ENCODE assay signal across 8 mouse cellular contexts in genomic region chr4:53011732-53012361, GRCm38 (mm10). TPM values are rescaled to one million over a fixed set of nuclear protein-coding genes. Genes with fewer than 3 reads are reported as not detected.
DNase-seq lines count a peak whose midpoint lies in the region; ATAC-seq and TF ChIP-seq lines count a peak whose summit lies in the region.

TSS of gene Nipsnap3b (plus strand) at chr4:53011880.

- peak within 1 kb of the TSS; percentile 91 to 95 for H3K4me3 ChIP-seq in ES-E14 (ENCODE audit: insufficient read depth in 1 of 2, low read depth in 1 of 2, low read length in 2 of 2, poor library complexity in 1 of 2, severe bottlenecking in 1 of 2)
- peak within 1 kb of the TSS; percentile 98 for H3K4me3 ChIP-seq in forebrain, embryonic 15.5 days
- H3K4me3 ChIP-seq in lung, adult 2 months (replicated peaks; ENCODE audit: extremely low read depth, low read depth, low read length), result peak within 1 kb of the TSS; percentile 94

- H3K27me3 ChIP-seq in forebrain, embryonic 15.5 days, result no peaks in the 10 kb centered on the region

- peak; percentile 96 for ATAC-seq in forebrain, embryonic 15.5 days (replicated peaks)
- ATAC-seq in neutrophil, adult 5-6 weeks (ENCODE audit: extremely low read depth, insufficient number of reproducible peaks, low FRiP score, poor library complexity, severe bottlenecking), result peak; percentile 94

- TF ChIP-seq CTCF in lung, adult 2 months (IDR thresholded peaks at IDR 0.05; ENCODE audit: insufficient read depth, low read length), result no peak

- peak within 1 kb of the TSS; percentile 95 for H3K9ac ChIP-seq in ES-E14 (ENCODE audit: insufficient read depth, low read depth, low read length, poor library complexity, severe bottlenecking)
- H3K9ac ChIP-seq in forebrain, embryonic 15.5 days (replicated peaks), result peak within 1 kb of the TSS; percentile 80

- peak within 1 kb of the TSS; percentile 59 for H3K4me2 ChIP-seq in forebrain, embryonic 15.5 days (replicated peaks)

- in situ Hi-C loops in ES-E14 (cut with MboI; ENCODE audit: low sequenced_read_pairs in 2 of 2, unreplicated experiment in 2 of 2), result no loop called here

- TF ChIP-seq POLR2A in lung, adult 2 months (IDR thresholded peaks at IDR 0.05; ENCODE audit: borderline replicate concordance, extremely low read depth, low read depth, low read length), result peak; percentile 74; the same call in 1 of the 2 replicates

- intact Hi-C loops in heart, postnatal 25 days (cut with DNase I), result loop anchor here (2.0 kb wide), 1 partner anchor 573 kb away; the partner anchor contains the start of gene Smc2

- H3K9me3 ChIP-seq in ES-E14 (ENCODE audit: control insufficient read depth, insufficient read depth, low read depth, low read length), result peaks cover 1% of the 10 kb centered on the region; the same call in 1 of the 2 replicates
- H3K9me3 ChIP-seq in forebrain, embryonic 15.5 days, result no peaks in the 10 kb centered on the region

- peak within 1 kb of the TSS; percentile 83; the same call in 1 of the 2 replicates for H3K27ac ChIP-seq in ES-E14 (ENCODE audit: insufficient read depth, low read depth, low read length, poor library complexity, severe bottlenecking)
- H3K27ac ChIP-seq in forebrain, embryonic 15.5 days (replicated peaks), result peak within 1 kb of the TSS; percentile 93

- under 1% methylated on average over 63 of the region's 63 CpGs for WGBS in forebrain, embryonic 15.5 days
- WGBS in lung, adult 2 months, result under 1% methylated on average over 59 of the region's 63 CpGs

- H3K36me3 ChIP-seq in ES-E14 (ENCODE audit: control insufficient read depth, insufficient read depth, low read length, poor library complexity, severe bottlenecking), result no peaks in the 10 kb centered on the region; the same call in 1 of the 2 replicates
- H3K36me3 ChIP-seq in forebrain, embryonic 15.5 days, result peaks cover 17% of the 10 kb centered on the region

- DNase-seq in ES-E14 (ENCODE audit: low read depth, low spot score), result peak; percentile 96
- peak; percentile 93 for DNase-seq in cerebellum, adult 11-12 months
- peak; percentile 90 for DNase-seq in heart, postnatal 25 days (ENCODE audit: low spot score)
- peak; percentile 91 to 96 for DNase-seq in layer of hippocampus, adult 18-20 months (ENCODE audit: low spot score in 2 of 2)
- DNase-seq in lung, adult 2 months, result peak; percentile 96
- peak; percentile 86 to 89 for DNase-seq in thymus, adult 18-20 months

- H3K4me1 ChIP-seq in ES-E14 (ENCODE audit: control insufficient read depth in 2 of 2, insufficient read depth in 2 of 2, low read length in 2 of 2, poor library complexity in 1 of 2), result peaks cover 0 to 3% of the 10 kb centered on the region in 2 experiments; a peak in 2 of 4 replicates
- H3K4me1 ChIP-seq in forebrain, embryonic 15.5 days, result peaks cover 6% of the 10 kb centered on the region
- H3K4me1 ChIP-seq in lung, adult 2 months (ENCODE audit: control insufficient read depth, insufficient read depth, low read length), result no peaks in the 10 kb centered on the region

TF ChIP-seq in ES-E14, 5 proteins besides CTCF, POLR2A, EP300 and RAD21:
- TF ChIP-seq ZC3H11A (IDR thresholded peaks at IDR 0.05; ENCODE audit: borderline replicate concordance, low read depth, low read length) (no peak), ZNF384 (IDR thresholded peaks at IDR 0.05; ENCODE audit: low read depth, low read length) (no peak), MAFK (IDR thresholded peaks at IDR 0.05; ENCODE audit: insufficient read depth, low read depth, low read length) (no peak), CHD2 (IDR thresholded peaks at IDR 0.05; ENCODE audit: low read depth, low read length) (no peak), HCFC1 (IDR thresholded peaks at IDR 0.05; ENCODE audit: borderline replicate concordance, insufficient read depth, low read length) (no peak)

RNA-seq across cellular contexts. Expression of gene Nipsnap3b, which starts in this region (rescaled TPM):
- 22.8 and 26.1 TPM in 2 replicates for total RNA-seq in ES-E14 (2012; rRNA removed)
- polyA plus RNA-seq in forebrain, embryonic 15.5 days (2015; fragmentation: Nextera tagmentation; extraction: Ambion mirVana), result 141 and 152 TPM in 2 replicates
- 1 to 10 TPM; 4.0 to 4.1 TPM for total RNA-seq in heart, postnatal 25 days (2021)
- 10 to 100 TPM; 15.6 to 15.9 TPM for total RNA-seq in layer of hippocampus, adult 18-20 months (2021)
- 14.8 and 20.3 TPM in 2 replicates for polyA plus RNA-seq in lung, adult 2 months (2012; rRNA removed)
- 29.2 and 30.7 TPM in 2 replicates for total RNA-seq in neutrophil, adult 5-6 weeks (2017)

Comparison
In these comparisons a context has a peak if more than half of its experiments do, and no peak if none do; other contexts are left out.
1. Peak in every context shown above with its lines: DNase-seq, ATAC-seq, H3K4me3 ChIP-seq and H3K27ac ChIP-seq.